Mouse (Mus musculus) thymus, postnatal 14 days (tissue): ENCODE results near the gene Mlst8.

Source experiments
- DNase-seq: peaks from one replicate; pipeline ENCODE4 v3.0.0; 2021

Mlst8 gene

GRCm38 (mm10) chr17:24488662-24489264 is 9.9 kb upstream of the Mlst8 start:
- no peak for DNase-seq

GRCm38 (mm10) chr17:24488186-24488661 is 9.3 kb upstream of the Mlst8 start, which contains the start of gene Caskin1:
Gene Caskin1, plus strand, starts transcription at chr17:24488601.
- no peak for DNase-seq

GRCm38 (mm10) chr17:24485090-24485860 is 6.4 kb upstream of the Mlst8 start:
- peak; percentile 58 for DNase-seq

GRCm38 (mm10) chr17:24483495-24483894 is 4.6 kb upstream of the Mlst8 start:
- DNase-seq = no peak

- DNase-seq = no peak
Measured at GRCm38 (mm10) chr17:24481027-24481815, 2.3 kb upstream of the Mlst8 start.

- no peak for DNase-seq
Measured at GRCm38 (mm10) chr17:24480201-24480826, 1.4 kb upstream of the Mlst8 start.

GRCm38 (mm10) chr17:24479431-24479830 is 553 bp upstream of the Mlst8 start:
- DNase-seq = no peak

GRCm38 (mm10) chr17:24477985-24478600 is 785 bp downstream of the Mlst8 start:
- no peak for DNase-seq

GRCm38 (mm10) chr17:24477053-24477984 is 1.6 kb downstream of the Mlst8 start:
- DNase-seq = no peak

GRCm38 (mm10) chr17:24476022-24476776 is 2.7 kb downstream of the Mlst8 start:
- DNase-seq = no peak

GRCm38 (mm10) chr17:24475586-24475985 is 3.3 kb downstream of the Mlst8 start:
- DNase-seq = no peak

GRCm38 (mm10) chr17:24474557-24474956 is 4.3 kb downstream of the Mlst8 start:
- no peak for DNase-seq

GRCm38 (mm10) chr17:24473612-24474275 is 5.1 kb downstream of the Mlst8 start, which contains the start of gene Bricd5:
Gene Bricd5, plus strand, starts transcription at chr17:24473884.
- DNase-seq = no peak

- no peak for DNase-seq
Measured at GRCm38 (mm10) chr17:24472512-24472911, 6.4 kb downstream of the Mlst8 start.

GRCm38 (mm10) chr17:24470701-24471527 is 8.0 kb downstream of the Mlst8 start:
- peak; percentile 45 for DNase-seq

GRCm38 (mm10) chr17:24469910-24470602 is 8.8 kb downstream of the Mlst8 start, which contains the start of the genes E4f1 and Pgp:
Gene E4f1, minus strand, starts transcription at chr17:24470313.
Gene Pgp, plus strand, starts transcription at chr17:24470392.
- DNase-seq = peak; percentile 97

- no peak for DNase-seq
Measured at GRCm38 (mm10) chr17:24469336-24469909, 9.5 kb downstream of the Mlst8 start.
